Mouse (Mus musculus) cerebellum, adult 9-10 months (tissue): ENCODE data around the gene Mrpl42.

Experiments
- DNase-seq: peaks from one replicate; pipeline ENCODE4 v3.0.0; 2022

The Mrpl42 gene

DNA sequence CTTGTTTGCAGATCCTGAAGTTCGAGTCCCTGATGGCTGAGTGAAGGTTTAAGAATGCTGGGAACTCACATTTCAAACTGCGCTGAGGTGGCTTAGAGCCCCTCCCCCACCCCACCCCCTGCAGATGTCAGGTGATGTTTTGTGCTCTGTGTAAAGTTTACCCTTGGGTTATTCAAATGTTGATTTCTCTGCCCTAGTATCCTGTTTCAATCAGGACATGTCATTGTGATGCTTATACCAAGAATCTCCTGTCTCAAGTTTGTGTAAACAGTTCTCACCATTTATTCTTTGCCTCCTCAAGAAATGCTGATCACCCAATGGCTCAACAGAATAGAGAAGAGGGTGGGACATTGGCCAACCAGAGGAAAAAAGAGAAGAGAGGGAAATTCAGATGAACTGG, 45.6 kb downstream of the Mrpl42 start:
- DNase-seq, result no peak

DNA sequence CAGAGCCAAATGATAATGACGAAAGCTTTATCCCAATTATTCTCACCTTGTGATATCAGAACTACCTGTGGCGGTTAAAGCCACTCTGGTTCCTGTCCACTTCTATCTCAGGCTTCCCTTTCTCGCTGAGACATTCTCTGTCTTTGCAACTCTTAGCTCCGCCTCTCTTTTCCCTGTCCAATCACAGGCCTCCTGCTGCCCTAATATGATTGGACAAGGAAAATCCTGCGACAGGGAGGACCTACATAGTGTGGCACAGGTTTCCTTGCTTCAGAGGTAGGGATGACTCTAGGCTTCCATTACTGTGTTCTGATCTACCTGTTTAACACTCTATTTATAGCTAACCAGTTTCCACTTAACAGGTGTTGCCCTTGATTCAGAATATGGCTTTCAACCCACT, 48.5 kb downstream of the Mrpl42 start:
- no peak for DNase-seq

GRCm38 (mm10) chr10:95449033-95449432, 52.7 kb downstream of the Mrpl42 start:
- DNase-seq, result no peak

- DNase-seq, result no peak
Measured at GRCm38 (mm10) chr10:95447954-95448353, 53.8 kb downstream of the Mrpl42 start.

DNA sequence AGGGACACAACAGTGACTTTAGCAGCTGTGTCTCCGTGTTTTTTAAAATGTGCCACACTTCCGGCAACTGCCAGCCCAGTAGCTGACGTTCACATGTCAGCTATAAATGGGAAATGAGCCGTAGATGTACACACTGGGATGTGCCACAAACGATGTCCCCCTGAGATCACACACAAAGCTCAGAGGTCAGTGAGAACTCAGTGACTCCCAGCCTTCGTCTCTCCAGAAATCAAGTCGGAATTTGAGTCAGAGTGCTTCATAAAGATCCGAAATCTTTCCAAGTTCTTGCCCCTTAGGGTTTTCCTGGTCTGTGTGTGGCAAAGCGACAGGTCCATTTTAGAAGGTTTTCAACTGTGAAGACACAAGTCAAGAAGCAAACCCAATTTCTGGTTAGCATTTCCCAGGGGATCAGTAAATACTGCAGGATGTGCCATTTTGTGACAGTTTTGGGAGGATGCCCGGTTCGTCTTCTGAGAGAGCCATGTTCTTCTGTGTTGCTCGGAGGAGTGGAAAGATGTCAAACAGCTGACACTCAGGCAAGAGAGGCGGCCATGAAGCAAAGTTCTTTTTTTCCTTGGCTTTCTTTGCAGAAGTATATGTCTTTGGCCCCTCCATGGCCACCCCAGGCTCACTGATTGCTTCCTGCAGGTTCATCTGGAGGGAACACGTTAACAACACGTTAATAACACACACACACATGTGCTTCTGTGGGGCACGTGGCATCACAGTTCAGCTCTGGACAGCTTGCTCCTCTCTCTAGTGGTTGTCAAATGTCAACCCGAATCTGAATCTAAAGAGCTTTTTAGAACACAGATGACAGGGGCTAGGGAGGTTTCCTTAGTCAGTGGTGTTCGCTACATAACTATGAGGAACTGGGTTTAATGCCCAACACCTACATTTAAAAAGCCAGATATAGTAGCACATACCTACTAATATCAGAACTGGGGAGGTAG, 56.4 kb downstream of the Mrpl42 start:
- DNase-seq, result no peak

DNA sequence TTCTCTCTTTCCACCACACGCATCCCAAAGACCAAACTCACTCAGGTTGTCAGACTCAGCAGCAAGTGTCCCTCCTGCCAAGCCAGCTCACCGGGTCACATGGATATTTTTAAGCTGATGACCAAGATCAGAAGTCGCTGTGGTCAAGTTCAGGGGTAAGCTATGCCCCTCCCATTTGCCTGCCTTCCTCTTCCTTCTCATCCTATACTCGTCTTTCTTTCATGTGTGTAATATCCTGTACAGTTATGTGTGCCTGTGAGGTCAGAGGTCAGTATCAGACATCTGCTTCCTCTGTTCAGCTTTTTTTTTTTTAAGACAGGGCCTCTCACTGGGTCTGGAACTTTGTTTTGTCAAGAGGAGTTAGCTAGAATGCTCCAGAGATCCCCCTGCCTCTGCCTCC, 59.4 kb downstream of the Mrpl42 start:
- no peak for DNase-seq

DNA sequence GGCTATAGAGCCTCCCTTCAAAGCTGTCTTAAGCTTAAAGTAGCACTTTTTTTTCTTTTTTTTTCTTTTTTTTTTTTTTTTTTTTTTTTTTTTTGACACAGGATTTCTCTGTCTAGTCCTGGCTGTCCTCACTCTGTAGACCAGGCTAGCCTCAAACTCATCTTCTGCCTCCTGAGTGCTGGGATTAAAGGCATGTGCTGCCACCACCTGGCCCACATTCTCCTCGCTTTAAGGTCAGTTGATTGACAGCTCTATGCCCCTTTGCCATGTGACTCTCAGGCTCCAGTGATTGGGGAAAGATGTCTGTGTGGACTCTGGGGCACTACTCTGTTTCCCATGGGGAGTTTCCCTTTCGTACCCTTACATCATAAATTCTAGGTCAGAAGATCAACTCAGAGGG, 61.2 kb downstream of the Mrpl42 start:
- DNase-seq, result no peak

- DNase-seq, result no peak
Measured at GRCm38 (mm10) chr10:95439718-95440339, 61.9 kb downstream of the Mrpl42 start.

- DNase-seq, result no peak
Measured at GRCm38 (mm10) chr10:95438941-95439340, 62.8 kb downstream of the Mrpl42 start.
